Mouse (Mus musculus) C2C12 (cell line): ENCODE data around the gene 4833439L19Rik.

Source experiments
- CEBPB ChIP-seq: IDR thresholded peaks from one replicate; pipeline ENCODE4 v1.6.1; 2011; ENCODE audit warnings: low read depth, mild to moderate bottlenecking, control low read depth, moderate library complexity
- CTCF ChIP-seq: IDR thresholded peaks from one replicate; pipeline ENCODE4 v1.5.1; 2011; ENCODE audit not compliant: control insufficient read depth, insufficient read depth, insufficient read length
- FOSL1 ChIP-seq: IDR thresholded peaks from one replicate; pipeline ENCODE4 v1.8.0; 2011; ENCODE audit warnings: mild to moderate bottlenecking, low read length; ENCODE audit not compliant: poor library complexity, insufficient read depth, severe bottlenecking
- MAX ChIP-seq: IDR thresholded peaks from one replicate; pipeline ENCODE4 v1.6.1; 2011; ENCODE audit warnings: mild to moderate bottlenecking, control low read depth
- USF1 ChIP-seq: IDR thresholded peaks from one replicate; pipeline ENCODE4 v1.6.1; 2011; ENCODE audit warnings: low read depth, mild to moderate bottlenecking, control low read depth, moderate library complexity

GRCm38 (mm10) chr13:54607204-54607603 is 42.0 kb upstream of the 4833439L19Rik start:
- no peak for TF ChIP-seq CTCF
- no peak for TF ChIP-seq USF1
- no peak for TF ChIP-seq MAX
- no peak for TF ChIP-seq CEBPB
- TF ChIP-seq FOSL1: no peak
